Mouse (Mus musculus) midbrain, embryonic 15.5 days (tissue): ENCODE data around the gene Pfkp. TPM values are rescaled to one million over a fixed set of nuclear protein-coding genes. Genes with fewer than 3 reads are reported as not detected.

ENCODE experiments used
- ATAC-seq: fragments of 200-750 bp; cut with Nextera tagmentation; replicated peaks from 2 replicates; pipeline ENCODE4 v1.8.0; 2017; ENCODE audit warnings: moderate TSS enrichment
- H3K27ac ChIP-seq: fragments of 300-500 bp; sonication (generic); 2 replicates; pipeline ENCODE4 v1.5.1; 2015; ENCODE audit warnings: mild to moderate bottlenecking, inconsistent platforms
- H3K27me3 ChIP-seq: fragments of 300-500 bp; sonication (generic); replicated peaks from 2 replicates; pipeline ENCODE4 v1.6.1; 2015; ENCODE audit warnings: inconsistent platforms
- H3K36me3 ChIP-seq: fragments of 300-500 bp; sonication (generic); replicated peaks from 2 replicates; pipeline ENCODE4 v1.6.1; 2015; ENCODE audit warnings: inconsistent platforms
- H3K4me1 ChIP-seq: fragments of 300-500 bp; sonication (generic); 2 replicates; pipeline ENCODE4 v1.6.1; 2015; ENCODE audit warnings: inconsistent platforms
- H3K4me2 ChIP-seq: fragments of 300-500 bp; sonication (generic); 2 replicates; pipeline ENCODE4 v1.6.1; 2015; ENCODE audit warnings: inconsistent platforms, mild to moderate bottlenecking, moderate library complexity
- H3K4me3 ChIP-seq: fragments of 300-500 bp; sonication (generic); 2 replicates; pipeline ENCODE4 v1.5.1; 2015; ENCODE audit warnings: mild to moderate bottlenecking, inconsistent platforms
- H3K9ac ChIP-seq: fragments of 300-500 bp; sonication (generic); 2 replicates; pipeline ENCODE4 v1.6.1; 2015; ENCODE audit warnings: mild to moderate bottlenecking, inconsistent platforms
- H3K9me3 ChIP-seq: fragments of 300-500 bp; sonication (generic); 2 replicates; pipeline ENCODE4 v1.6.1; 2016; ENCODE audit warnings: inconsistent platforms
- WGBS: fragments of 180-500 bp; shearing (Covaris S2); methylation state at CpG from one replicate; pipeline ENCODE4 v1.1.7; 2015; ENCODE audit warnings: mixed read lengths; 5-methylcytosine and 5-hydroxymethylcytosine counted together
- polyA plus RNA-seq: library from polyadenylated mRNA; unstranded; fragments of >200 nt; fragmentation: Nextera tagmentation; extraction: Ambion mirVana; gene quantifications from 2 replicates; pipeline ENCODE4 v1.2.1, GENCODE M21; 2015

Gene Pfkp
- polyA plus RNA-seq, 1 experiment from 2014 or later: 418 TPM

DNA sequence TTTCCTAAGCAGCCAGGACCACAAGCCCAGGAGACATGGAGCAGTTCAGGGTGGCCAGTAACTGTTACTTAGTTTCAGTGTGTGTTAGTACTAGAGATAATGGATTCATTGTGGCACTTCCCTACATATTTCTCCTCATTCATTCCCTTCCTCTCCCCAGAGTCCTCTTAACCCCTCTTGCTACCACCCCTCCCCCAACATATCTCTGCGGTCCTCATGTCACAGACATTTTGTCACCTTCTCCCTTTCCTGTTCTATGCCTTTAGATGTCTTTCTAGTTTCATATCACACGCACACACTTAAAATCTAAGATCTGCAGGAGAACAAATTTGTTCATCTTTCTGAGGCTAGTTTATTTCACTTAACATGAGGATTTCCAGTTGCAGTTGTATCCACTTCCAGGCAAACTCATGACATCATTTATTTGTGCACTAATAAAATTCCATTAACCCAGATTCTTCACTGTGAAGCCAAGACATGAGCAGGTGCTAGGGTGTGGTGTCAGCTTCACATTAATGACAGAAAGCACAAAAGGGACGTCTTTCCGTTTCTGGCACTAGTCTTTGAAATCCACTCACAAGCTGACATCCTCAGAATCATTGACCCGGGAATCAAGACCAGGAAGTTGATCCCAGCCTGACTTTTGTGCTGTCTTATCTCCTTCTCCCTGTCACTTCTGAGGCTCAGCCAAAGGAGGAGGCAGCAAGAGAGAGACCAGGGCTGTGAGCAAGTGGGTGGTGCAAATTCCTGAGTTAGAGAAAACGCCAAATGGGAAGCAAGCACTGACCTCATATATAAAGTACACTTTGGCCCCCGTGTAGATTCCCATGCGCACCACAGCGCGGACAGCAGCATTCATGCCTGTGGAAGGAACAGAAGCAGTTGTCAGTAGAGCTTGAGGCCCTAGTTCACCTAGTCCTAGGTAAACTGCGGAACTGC, 13.2 kb downstream of the Pfkp start:
- H3K4me2 ChIP-seq: no peak overlapping the region
- H3K27me3 ChIP-seq: no peaks in the 10 kb centered on the region
- 79% methylated on average over 11 of the region's 11 CpGs for WGBS
- H3K27ac ChIP-seq: no peak overlapping the region
- no peak for ATAC-seq
- no peak overlapping the region for H3K9ac ChIP-seq
- no peaks in the 10 kb centered on the region for H3K4me1 ChIP-seq
- no peaks in the 10 kb centered on the region for H3K36me3 ChIP-seq
- no peak overlapping the region for H3K4me3 ChIP-seq
- no peaks in the 10 kb centered on the region for H3K9me3 ChIP-seq

DNA sequence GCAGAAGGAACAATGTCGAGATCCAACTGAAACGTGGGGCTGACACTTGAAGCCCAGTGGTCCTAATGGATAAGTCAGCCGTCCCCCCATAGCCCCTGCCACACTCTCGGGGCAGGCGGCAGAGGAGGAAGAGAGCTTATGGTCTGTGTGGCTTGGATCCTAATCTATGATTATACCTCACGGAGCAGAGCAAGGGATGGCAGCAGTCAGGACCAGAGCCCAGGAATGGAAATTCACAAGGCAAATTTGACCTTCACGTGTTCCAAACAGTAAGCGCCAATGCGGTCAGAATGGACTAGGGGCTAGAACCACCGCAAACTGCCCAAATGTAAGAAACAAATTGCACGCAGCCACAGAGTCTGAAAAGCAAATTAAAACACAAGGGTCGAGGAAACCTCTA, 14.5 kb downstream of the Pfkp start:
- WGBS: 89% methylated on average over 12 of the region's 12 CpGs
- Histone ChIP-seq H3K4me2 (no peak overlapping the region), H3K9me3 (no peaks in the 10 kb centered on the region), H3K27me3 (no peaks in the 10 kb centered on the region), H3K36me3 (no peaks in the 10 kb centered on the region), H3K27ac (no peak overlapping the region), H3K4me1 (no peaks in the 10 kb centered on the region), H3K4me3 (no peak overlapping the region), H3K9ac (no peak overlapping the region)
- no peak for ATAC-seq

DNA sequence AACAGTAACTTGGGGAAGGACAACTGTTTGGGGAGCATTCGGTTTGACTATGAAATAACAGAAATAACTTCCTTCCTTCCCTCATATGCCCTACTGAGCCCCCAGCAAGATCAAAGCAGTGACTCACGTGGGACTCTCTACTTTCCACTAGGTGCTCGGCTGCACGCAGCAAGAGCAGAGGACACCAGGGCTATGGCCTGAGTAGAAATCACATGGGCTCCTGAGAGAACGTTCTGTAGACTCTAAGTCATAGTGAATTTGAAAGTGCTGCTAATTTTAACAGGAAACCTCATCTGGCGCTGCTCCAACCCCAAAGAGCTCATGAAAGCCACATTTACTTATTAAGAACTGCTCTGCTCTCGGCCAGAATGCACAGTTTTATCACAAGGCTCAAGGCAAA, 15.1 kb downstream of the Pfkp start:
- no peak overlapping the region for H3K27ac ChIP-seq
- H3K36me3 ChIP-seq: no peaks in the 10 kb centered on the region
- H3K9me3 ChIP-seq: no peaks in the 10 kb centered on the region
- H3K27me3 ChIP-seq: no peaks in the 10 kb centered on the region
- no peak overlapping the region for H3K4me3 ChIP-seq
- WGBS: 78% methylated on average over 7 of the region's 7 CpGs
- ATAC-seq: no peak
- no peaks in the 10 kb centered on the region for H3K4me1 ChIP-seq
- H3K9ac ChIP-seq: no peak overlapping the region
- H3K4me2 ChIP-seq: no peak overlapping the region

DNA sequence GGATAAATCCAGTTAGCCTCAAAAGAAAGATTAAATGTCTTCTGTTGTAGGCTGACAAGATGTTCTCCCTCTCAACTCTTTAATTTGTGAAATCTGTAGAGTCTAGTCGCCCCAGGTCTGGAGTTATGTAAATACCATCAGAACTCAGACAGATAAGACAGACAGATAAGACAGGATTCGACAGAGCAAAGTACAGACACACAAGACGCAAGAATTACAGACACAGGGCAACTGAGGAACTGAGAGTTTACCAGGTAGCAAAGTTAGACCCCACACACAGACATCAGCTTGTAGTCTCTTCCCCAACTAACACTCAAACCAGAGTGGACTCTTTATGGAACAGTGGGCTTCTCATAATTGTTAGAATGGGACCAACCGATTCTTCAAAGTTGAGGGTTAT, 15.6 kb downstream of the Pfkp start:
- Histone ChIP-seq H3K4me1 (no peaks in the 10 kb centered on the region), H3K36me3 (no peaks in the 10 kb centered on the region), H3K4me3 (no peak overlapping the region), H3K27me3 (no peaks in the 10 kb centered on the region), H3K27ac (no peak overlapping the region), H3K4me2 (no peak overlapping the region), H3K9ac (no peak overlapping the region), H3K9me3 (no peaks in the 10 kb centered on the region)
- ATAC-seq: no peak
- WGBS: 73% methylated on average over 4 of the region's 4 CpGs

DNA sequence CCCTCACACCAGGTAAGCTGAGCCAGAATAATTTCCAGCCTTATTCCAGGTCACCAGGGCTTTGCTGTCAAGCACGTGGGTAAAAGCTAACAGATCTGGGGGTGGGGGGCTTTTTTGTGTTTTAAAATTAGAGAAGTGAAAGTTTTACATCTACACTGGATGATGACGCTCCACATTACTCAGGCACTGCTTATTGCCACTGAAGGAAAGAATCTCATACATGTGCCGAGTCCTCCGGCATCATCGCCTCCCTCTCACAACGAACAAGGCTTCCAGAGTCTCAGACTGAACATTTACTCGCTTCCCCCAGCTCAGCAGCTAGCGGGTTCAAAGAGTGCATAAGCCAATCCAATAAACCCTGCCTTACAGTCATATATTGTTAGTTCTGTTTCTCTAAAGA, 16.1 kb downstream of the Pfkp start:
- no peaks in the 10 kb centered on the region for H3K9me3 ChIP-seq
- H3K36me3 ChIP-seq: no peaks in the 10 kb centered on the region
- 72% methylated on average over 8 of the region's 8 CpGs for WGBS

DNA sequence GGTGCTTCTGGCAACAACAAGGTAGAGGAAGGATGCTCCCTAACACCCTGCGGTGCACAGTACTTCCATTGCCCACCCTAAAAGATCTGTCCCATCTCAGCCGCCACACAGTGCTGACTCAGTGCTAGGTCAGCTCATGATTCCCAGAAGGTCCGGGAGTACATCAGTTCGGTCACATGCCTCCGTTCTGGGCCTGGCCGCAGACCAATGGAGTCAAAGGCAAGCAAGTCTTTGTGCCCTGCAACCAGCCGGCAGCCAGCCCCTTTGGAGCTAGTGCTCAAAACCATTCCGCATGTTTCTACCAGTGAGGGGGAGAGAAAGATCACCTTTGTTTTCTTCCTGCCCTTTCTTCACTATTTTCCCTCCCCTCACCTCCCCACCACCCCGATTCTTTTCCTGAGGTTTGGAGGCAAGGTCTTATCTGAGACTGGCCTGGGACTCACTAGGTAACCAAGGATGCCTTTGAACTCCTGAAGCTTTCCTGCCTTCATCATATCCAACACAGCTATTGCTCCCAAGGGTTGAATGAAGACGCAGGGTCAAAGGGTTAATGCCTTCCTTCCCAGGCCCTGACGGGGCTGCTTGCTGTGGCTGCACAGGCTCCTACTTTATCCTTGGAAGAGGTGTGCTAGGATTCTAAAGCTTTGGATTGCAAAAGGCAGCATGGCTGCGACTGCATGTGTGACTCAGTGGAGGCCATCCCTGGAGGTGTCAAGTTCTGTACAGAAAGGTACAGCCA, 16.6 kb downstream of the Pfkp start:
- Histone ChIP-seq H3K27ac (no peak overlapping the region), H3K9ac (no peak overlapping the region), H3K4me3 (no peak overlapping the region), H3K4me2 (no peak overlapping the region), H3K4me1 (no peaks in the 10 kb centered on the region), H3K27me3 (no peaks in the 10 kb centered on the region), H3K36me3 (no peaks in the 10 kb centered on the region), H3K9me3 (no peaks in the 10 kb centered on the region)
- 75% methylated on average over 12 of the region's 12 CpGs for WGBS
- ATAC-seq: no peak

More for the DNA sequence above, 16.1 kb downstream of the Pfkp start:
- Histone ChIP-seq H3K4me1 (no peaks in the 10 kb centered on the region), H3K4me2 (no peak overlapping the region), H3K27me3 (no peaks in the 10 kb centered on the region), H3K4me3 (no peak overlapping the region), H3K27ac (no peak overlapping the region), H3K9ac (no peak overlapping the region)
- no peak for ATAC-seq

DNA sequence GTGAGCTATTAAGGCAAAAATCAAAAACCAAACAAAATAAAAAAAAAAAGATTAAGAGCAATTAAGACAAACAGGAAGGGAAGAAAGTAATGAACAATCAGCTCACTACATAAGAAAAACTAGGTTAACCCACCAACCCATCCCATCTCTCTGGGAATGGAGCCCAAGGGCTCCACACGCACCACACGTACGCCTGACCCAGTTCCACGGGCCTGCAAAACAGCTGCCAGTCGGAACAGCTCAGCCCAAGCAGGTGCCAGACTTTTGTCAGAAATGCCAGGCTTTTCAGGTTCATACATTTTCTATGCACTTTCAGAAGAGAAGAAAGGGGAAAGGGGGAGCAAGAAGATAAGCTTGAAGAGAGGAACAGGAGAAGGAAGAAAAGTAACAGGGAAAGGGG, 17.9 kb downstream of the Pfkp start:
- Histone ChIP-seq H3K9ac (no peak overlapping the region), H3K4me3 (no peak overlapping the region), H3K4me1 (no peaks in the 10 kb centered on the region), H3K36me3 (no peaks in the 10 kb centered on the region), H3K4me2 (no peak overlapping the region), H3K9me3 (no peaks in the 10 kb centered on the region), H3K27me3 (no peaks in the 10 kb centered on the region), H3K27ac (no peak overlapping the region)
- 87% methylated on average over 5 of the region's 5 CpGs for WGBS
- no peak for ATAC-seq

DNA sequence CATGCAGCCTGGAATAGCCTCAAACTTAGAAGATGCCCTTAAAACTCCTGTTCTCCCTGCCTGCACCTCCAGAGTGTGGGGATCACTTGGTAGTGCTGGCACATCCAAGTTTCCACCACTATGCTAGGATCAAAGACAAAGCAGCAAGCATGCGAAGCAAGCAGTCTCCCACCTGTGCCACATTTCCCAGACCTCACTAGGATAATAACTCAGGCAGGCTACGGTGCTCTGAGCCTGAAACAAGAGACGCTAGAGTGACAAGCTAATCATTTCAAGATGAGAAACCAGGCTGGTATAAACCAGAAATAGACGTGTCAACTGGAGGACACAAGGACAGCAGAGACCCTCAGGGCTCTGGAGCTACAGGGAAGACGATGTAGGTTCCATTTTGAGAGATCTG, 18.6 kb downstream of the Pfkp start:
- H3K36me3 ChIP-seq: no peaks in the 10 kb centered on the region
- H3K9me3 ChIP-seq: no peaks in the 10 kb centered on the region
- no peak overlapping the region for H3K27ac ChIP-seq
- H3K9ac ChIP-seq: no peak overlapping the region
- H3K4me3 ChIP-seq: no peak overlapping the region
- H3K4me1 ChIP-seq: no peaks in the 10 kb centered on the region
- WGBS: 77% methylated on average over 5 of the region's 5 CpGs
- no peaks in the 10 kb centered on the region for H3K27me3 ChIP-seq
- no peak overlapping the region for H3K4me2 ChIP-seq
- no peak for ATAC-seq

DNA sequence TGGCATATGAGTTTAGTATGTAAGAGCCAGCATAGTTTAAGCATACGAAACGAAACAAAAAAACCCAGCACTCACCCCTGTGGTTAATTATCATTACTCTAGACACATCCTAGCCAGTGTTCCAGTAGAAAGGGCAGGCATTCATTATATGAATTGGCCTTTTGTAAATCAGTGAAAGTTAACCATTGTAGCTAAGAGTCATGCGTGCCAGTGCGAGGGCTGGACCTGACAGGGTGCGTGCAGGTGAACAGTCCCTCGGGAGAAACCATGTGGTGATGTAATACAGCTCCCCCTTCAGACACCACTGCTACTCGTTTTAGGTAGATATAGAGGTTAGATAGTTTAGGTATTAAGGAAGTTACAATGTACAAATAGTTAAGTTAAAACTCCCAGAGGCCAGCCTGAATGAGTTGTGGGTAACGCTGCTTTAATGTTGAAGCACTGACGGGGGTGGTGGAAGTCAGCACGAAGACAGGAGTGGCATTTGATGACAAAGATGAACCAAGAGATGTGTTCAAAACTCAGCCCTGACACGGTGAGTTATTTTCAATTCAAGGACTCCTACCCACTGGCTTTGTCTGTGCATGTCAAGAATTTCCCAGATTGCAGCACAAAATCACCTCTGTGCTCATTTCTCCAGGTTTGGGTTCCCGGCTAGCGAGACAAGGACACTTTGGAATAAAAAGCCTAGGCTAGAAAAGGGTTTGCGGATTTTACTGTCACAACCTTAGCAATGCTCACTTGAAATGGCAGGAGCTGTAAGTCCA, 19.4 kb downstream of the Pfkp start:
- H3K4me2 ChIP-seq: no peak overlapping the region
- no peaks in the 10 kb centered on the region for H3K36me3 ChIP-seq
- no peaks in the 10 kb centered on the region for H3K27me3 ChIP-seq
- no peaks in the 10 kb centered on the region for H3K9me3 ChIP-seq
- WGBS: 87% methylated on average over 14 of the region's 14 CpGs
- no peak overlapping the region for H3K27ac ChIP-seq
- H3K9ac ChIP-seq: no peak overlapping the region
- no peaks in the 10 kb centered on the region for H3K4me1 ChIP-seq
- ATAC-seq: no peak
- no peak overlapping the region for H3K4me3 ChIP-seq

DNA sequence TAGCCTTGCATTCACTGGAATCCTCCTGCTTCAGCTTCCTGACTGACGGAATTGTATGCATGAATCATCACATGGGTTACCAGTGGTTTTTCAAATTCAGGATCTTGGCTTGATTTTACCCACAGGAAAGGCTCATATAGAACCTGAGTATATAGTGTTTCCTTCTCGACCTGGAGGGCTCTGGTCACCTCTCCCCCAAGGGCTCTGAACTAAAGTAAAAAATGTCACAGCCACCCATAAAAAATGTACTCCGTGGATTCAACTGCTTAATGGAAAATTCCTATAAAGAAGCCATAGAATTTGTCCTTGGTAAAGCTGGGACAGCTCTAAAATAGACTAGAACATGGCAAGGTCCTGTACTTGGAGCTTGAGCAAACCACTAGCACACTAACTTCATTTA, 20.3 kb downstream of the Pfkp start:
- ATAC-seq: no peak
- Histone ChIP-seq H3K36me3 (no peaks in the 10 kb centered on the region), H3K27ac (no peak overlapping the region), H3K4me2 (no peak overlapping the region), H3K9ac (no peak overlapping the region), H3K9me3 (no peaks in the 10 kb centered on the region), H3K4me3 (no peak overlapping the region), H3K4me1 (no peaks in the 10 kb centered on the region), H3K27me3 (no peaks in the 10 kb centered on the region)
- 90% methylated on average over 3 of the region's 3 CpGs for WGBS

DNA sequence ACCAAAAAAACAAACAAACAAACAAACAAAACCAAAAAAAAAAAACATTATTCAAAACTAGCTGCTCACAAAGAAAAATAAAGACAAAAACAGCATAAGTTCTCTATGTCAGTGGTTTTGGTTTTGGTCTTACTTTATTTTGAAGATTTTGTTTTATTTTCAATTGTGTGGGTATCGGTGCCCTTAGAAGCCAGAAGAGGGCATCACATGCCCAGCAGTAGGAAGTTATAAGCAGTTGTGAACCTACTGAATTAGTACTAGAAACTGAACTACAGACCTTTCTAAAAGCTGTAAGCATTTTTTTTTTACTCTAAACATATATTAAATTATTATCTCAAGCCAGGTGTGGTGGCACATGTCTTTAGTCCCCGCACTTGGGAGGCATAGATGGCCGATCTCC, 21.2 kb downstream of the Pfkp start:
- Histone ChIP-seq H3K4me3 (no peak overlapping the region), H3K27ac (no peak overlapping the region), H3K27me3 (no peaks in the 10 kb centered on the region), H3K9ac (no peak overlapping the region), H3K9me3 (no peaks in the 10 kb centered on the region), H3K4me2 (no peak overlapping the region), H3K4me1 (no peaks in the 10 kb centered on the region), H3K36me3 (no peaks in the 10 kb centered on the region)
- WGBS: 98% methylated on average over 3 of the region's 3 CpGs
- no peak for ATAC-seq

DNA sequence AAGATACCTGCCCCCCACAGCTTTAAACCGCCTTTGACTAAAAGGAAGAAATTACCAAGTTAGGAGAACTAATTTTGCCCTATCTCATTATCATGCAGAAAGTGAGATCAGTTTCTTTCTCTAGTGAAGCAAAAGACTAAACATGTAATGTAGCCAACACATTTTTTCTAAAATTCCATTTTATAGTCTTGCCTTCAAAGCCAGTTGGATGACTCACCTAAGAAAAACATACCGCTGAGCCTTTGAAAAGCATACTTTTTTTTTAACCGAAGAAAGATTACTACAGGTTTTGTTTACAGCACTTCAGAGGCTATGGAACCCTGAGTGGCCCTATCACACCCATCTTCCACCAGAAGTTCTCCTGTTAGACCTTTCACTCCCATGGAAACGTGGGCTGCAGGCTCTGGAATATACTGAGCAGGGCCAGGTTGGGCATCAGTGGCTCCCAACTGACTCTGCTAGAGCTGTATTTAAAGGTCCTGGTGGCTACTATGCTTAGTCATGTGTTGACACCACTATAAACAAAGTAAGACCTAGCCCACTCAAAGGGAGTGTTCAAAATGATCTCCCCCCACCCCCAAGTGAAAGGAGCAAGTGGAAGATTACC, 22.0 kb downstream of the Pfkp start:
- no peak for ATAC-seq
- Histone ChIP-seq H3K4me1 (no peaks in the 10 kb centered on the region), H3K36me3 (0 out of 2 replicates have a peak, but pooled peaks cover 4% of the 10 kb centered on the region), H3K4me2 (no peak overlapping the region), H3K27ac (no peak overlapping the region), H3K4me3 (no peak overlapping the region), H3K9ac (no peak overlapping the region), H3K9me3 (no peaks in the 10 kb centered on the region), H3K27me3 (no peaks in the 10 kb centered on the region)
- 70% methylated on average over 4 of the region's 4 CpGs for whole genome bisulfite sequencing
